Mouse (Mus musculus): ENCODE measurements around the gene Ppp1r9a.

DNA sequence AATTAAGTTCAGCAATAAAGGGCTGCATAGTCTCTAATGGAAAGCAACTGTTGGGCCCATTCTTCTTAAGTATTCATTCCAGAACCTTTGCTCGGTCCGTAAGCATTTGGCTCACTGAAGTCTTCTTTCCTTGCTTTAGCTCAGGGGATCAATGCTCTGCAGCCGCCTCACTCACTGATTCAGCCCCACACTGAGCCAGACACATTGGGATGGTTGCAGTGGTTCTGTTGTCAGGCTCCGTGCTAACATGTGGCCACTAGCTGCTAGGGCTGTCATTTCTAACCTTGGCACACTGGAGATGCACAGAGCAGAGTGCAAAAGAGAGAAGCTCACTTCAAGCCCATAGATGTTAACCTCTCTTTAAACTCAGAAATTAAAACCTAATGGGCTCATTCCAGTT lies 96.2 kb downstream of the Ppp1r9a start:
- TF ChIP-seq POLR2A (IDR thresholded peaks at IDR 0.05; ENCODE audit: low read depth, low read length), result no peak
- no peak for TF ChIP-seq CTCF (IDR thresholded peaks at IDR 0.05; ENCODE audit: extremely low read depth, insufficient read length, insufficient replicate concordance, low read depth, low read length)
